Mouse (Mus musculus): ENCODE measurements around the gene Gm10322. TPM values are rescaled to one million over a fixed set of nuclear protein-coding genes. Genes with fewer than 3 reads are reported as not detected.

Gene Gm10322
- polyA plus RNA-seq, 1 experiment = not detected

- TF ChIP-seq POLR2A (IDR thresholded peaks at IDR 0.05; ENCODE audit: borderline replicate concordance, extremely low read depth, low read depth, low read length) (peak; percentile 73; the same call in 1 of the 2 replicates), CTCF (IDR thresholded peaks at IDR 0.05; ENCODE audit: insufficient read depth, low read length) (no peak)
- peaks cover 5% of the 10 kb centered on the region for H3K4me1 ChIP-seq (ENCODE audit: control insufficient read depth, insufficient read depth, low read length)
- H3K4me3 ChIP-seq (replicated peaks; ENCODE audit: extremely low read depth, low read depth, low read length) = peak within 1 kb of the TSS; percentile 86
- WGBS = under 1% methylated on average over 36 of the region's 36 CpGs
- DNase-seq = peak; percentile 98
These were observed 659 bp downstream of the Gm10322 start, which contains the start of gene Mcu for GRCm38 (mm10) chr10:59616522-59616921. Gene Mcu, minus strand, starts transcription at chr10:59616692.

DNA sequence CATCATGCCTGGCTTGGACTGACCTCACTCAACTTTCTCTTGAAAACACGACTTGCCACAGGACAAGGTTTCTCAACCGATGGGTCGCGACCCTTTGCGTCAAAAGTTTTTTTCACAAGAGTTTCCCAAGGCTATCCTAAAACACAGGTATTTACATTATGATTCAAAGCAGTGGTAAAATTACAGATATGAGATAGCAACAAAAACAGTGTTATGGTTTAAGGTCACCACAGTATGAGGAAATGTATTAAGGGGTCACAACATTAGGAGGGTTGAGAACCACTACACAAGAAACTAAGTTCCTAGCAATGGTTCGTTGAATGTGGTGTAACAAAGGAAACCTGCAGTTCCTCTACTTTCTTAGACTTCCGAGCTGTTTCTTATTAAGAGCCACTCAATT, 1.9 kb downstream of the Gm10322 start:
- no peak for TF ChIP-seq CTCF (IDR thresholded peaks at IDR 0.05; ENCODE audit: insufficient read depth, low read length)
- DNase-seq = no peak
- H3K4me1 ChIP-seq (ENCODE audit: control insufficient read depth, insufficient read depth, low read length) = peaks cover 5% of the 10 kb centered on the region
- no peak overlapping the region for H3K4me3 ChIP-seq (replicated peaks; ENCODE audit: extremely low read depth, low read depth, low read length)
- 89% methylated on average over 7 of the region's 7 CpGs for WGBS

GRCm38 (mm10) chr10:59621355-59621754, 5.5 kb downstream of the Gm10322 start:
- no peak for TF ChIP-seq CTCF (IDR thresholded peaks at IDR 0.05; ENCODE audit: insufficient read depth, low read length)
- TF ChIP-seq POLR2A (IDR thresholded peaks at IDR 0.05; ENCODE audit: borderline replicate concordance, extremely low read depth, low read depth, low read length) = no peak
- 23% methylated on average over 10 of the region's 10 CpGs for WGBS
- H3K4me1 ChIP-seq (ENCODE audit: control insufficient read depth, insufficient read depth, low read length) = peaks cover 2% of the 10 kb centered on the region; the same call in 1 of the 2 replicates
- no peak overlapping the region for H3K4me3 ChIP-seq (replicated peaks; ENCODE audit: extremely low read depth, low read depth, low read length)
- no peak for DNase-seq

DNA sequence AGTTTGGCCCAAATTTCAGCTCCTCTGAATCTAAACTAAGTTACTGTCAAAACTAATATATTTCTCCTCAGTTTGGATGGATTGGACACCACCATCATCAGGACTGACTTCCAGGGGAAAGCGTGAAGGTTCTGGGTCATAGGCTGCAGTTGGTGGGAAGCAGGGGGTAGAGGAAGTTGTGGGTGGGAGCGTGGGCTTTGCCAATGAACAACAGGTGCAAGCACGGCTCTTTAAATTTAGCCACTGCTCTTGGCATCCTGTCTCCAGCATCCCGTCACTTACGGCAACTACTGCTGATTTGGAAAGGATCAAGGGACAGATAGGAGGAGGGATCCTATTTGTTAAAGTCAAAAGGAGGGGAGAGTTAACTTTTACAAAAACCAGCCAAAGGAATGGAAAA, 7.6 kb downstream of the Gm10322 start:
- DNase-seq = no peak
- TF ChIP-seq POLR2A (IDR thresholded peaks at IDR 0.05; ENCODE audit: borderline replicate concordance, extremely low read depth, low read depth, low read length) (no peak), CTCF (IDR thresholded peaks at IDR 0.05; ENCODE audit: insufficient read depth, low read length) (no peak)
- no peaks in the 10 kb centered on the region for H3K4me1 ChIP-seq (ENCODE audit: control insufficient read depth, insufficient read depth, low read length)
- 52% methylated on average over 5 of the region's 5 CpGs for WGBS
- H3K4me3 ChIP-seq (replicated peaks; ENCODE audit: extremely low read depth, low read depth, low read length) = no peak overlapping the region

GRCm38 (mm10) chr10:59628641-59629505, 13.0 kb downstream of the Gm10322 start:
- no peak overlapping the region for H3K4me3 ChIP-seq (replicated peaks; ENCODE audit: extremely low read depth, low read depth, low read length)
- 67% methylated on average over 17 of the region's 17 CpGs for WGBS
- TF ChIP-seq POLR2A (IDR thresholded peaks at IDR 0.05; ENCODE audit: borderline replicate concordance, extremely low read depth, low read depth, low read length) = no peak
- no peak for TF ChIP-seq CTCF (IDR thresholded peaks at IDR 0.05; ENCODE audit: insufficient read depth, low read length)
- H3K4me1 ChIP-seq (ENCODE audit: control insufficient read depth, insufficient read depth, low read length) = no peaks in the 10 kb centered on the region
- DNase-seq = no peak

- TF ChIP-seq CTCF (IDR thresholded peaks at IDR 0.05; ENCODE audit: insufficient read depth, low read length) (no peak), POLR2A (IDR thresholded peaks at IDR 0.05; ENCODE audit: borderline replicate concordance, extremely low read depth, low read depth, low read length) (no peak)
- no peak for DNase-seq
- Histone ChIP-seq H3K4me1 (ENCODE audit: control insufficient read depth, insufficient read depth, low read length) (no peaks in the 10 kb centered on the region), H3K4me3 (replicated peaks; ENCODE audit: extremely low read depth, low read depth, low read length) (no peak overlapping the region)
- WGBS = 83% methylated on average over 4 of the region's 4 CpGs
These were observed 13.6 kb downstream of the Gm10322 start for GRCm38 (mm10) chr10:59629506-59629782.

DNA sequence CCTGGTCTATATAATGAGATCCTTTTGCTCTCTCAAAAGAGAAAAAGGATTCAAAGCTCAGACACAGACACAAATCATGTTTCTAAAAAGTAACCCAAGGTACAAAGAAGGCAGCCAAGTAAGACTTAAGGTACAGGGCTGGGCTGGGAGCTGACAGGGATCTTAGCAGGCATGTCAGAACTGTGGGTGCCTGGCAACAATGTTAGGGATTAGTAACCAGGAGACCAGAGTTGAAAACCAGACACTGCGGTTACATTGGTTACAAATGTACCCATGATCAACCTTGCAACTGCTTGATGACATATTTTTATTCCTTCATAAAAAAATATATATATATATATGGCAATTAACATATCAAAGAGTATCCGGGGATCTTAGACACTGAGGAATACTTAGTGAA, 20.2 kb downstream of the Gm10322 start:
- no peaks in the 10 kb centered on the region; the same call in 1 of the 2 replicates for H3K4me1 ChIP-seq (ENCODE audit: control insufficient read depth, insufficient read depth, low read length)
- 86% methylated on average over 2 of the region's 2 CpGs for WGBS
- TF ChIP-seq CTCF (IDR thresholded peaks at IDR 0.05; ENCODE audit: insufficient read depth, low read length) (no peak), POLR2A (IDR thresholded peaks at IDR 0.05; ENCODE audit: borderline replicate concordance, extremely low read depth, low read depth, low read length) (no peak)
- DNase-seq = no peak
- H3K4me3 ChIP-seq (replicated peaks; ENCODE audit: extremely low read depth, low read depth, low read length) = no peak overlapping the region

DNA sequence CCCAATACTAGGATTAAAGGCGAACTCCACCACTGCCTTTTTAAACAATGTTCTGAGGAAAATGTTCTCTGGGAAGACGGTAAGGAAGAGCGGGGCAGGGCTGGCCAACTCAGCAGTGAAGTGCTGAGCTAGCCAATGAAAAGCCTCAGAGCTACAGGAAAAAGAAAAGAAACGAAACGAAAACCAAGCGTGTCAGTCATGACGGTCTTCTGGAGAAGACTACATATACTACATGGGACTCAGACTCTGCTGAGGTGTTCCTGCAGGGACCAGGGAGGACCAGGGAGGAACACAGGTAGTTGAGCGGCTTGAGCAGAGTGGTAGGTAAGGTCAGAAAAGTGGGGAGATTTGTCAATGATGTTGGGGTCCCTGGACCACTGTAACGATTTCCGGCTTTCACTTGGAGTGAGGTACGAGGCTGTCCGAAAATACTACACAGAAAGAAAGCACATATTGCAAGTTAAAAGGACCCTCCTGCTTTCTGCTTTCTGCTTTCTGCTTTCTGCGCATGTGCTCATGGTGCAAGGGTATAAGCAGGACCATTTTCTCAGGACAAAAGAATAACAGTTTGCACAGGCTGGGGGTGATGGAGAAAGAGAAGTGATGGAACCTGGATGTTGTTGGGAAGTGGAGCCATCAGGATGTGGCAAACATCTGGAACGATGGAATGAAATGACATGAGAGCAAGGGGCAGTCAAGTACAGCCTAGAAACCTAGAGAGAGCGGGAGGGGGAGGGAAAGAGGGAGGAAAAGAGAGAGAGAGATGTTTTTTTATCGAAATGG, 21.1 kb downstream of the Gm10322 start:
- DNase-seq = no peak
- Histone ChIP-seq H3K4me3 (replicated peaks; ENCODE audit: extremely low read depth, low read depth, low read length) (peak overlapping the region; percentile 76), H3K4me1 (ENCODE audit: control insufficient read depth, insufficient read depth, low read length) (no peaks in the 10 kb centered on the region; the same call in 1 of the 2 replicates)
- no peak; the same call in 1 of the 2 replicates for TF ChIP-seq POLR2A (IDR thresholded peaks at IDR 0.05; ENCODE audit: borderline replicate concordance, extremely low read depth, low read depth, low read length)
- no peak for TF ChIP-seq CTCF (IDR thresholded peaks at IDR 0.05; ENCODE audit: insufficient read depth, low read length)
- 52% methylated on average over 16 of the region's 16 CpGs for WGBS

DNA sequence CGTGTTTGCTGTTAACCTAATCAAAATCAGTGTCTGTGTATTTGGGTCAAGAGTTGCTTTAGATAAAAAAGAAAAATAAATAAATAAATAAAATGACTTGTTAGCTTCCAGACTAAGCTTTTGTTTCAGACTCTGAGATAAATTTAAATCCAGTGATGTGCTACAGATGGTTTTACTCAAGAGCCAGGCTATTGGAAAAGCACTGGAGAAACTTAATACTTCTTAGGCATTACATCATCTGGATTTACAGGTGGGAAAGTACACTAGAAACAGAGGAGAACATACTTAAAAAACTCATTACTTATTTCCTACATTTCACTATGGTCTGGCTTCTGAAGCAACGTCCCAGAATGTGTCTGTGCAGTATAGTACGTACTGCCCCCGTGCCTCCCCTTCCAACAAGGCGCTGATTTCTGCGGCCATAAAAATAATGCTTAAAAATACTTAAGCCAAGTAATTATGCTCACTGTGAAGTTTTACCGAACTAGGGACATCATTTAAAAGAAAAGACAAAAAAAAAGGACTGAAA, 21.8 kb downstream of the Gm10322 start:
- no peak for TF ChIP-seq CTCF (IDR thresholded peaks at IDR 0.05; ENCODE audit: insufficient read depth, low read length)
- no peak for DNase-seq
- Histone ChIP-seq H3K4me3 (replicated peaks; ENCODE audit: extremely low read depth, low read depth, low read length) (no peak overlapping the region), H3K4me1 (ENCODE audit: control insufficient read depth, insufficient read depth, low read length) (no peaks in the 10 kb centered on the region; the same call in 1 of the 2 replicates)
- WGBS = 70% methylated on average over 7 of the region's 7 CpGs

Data from lung, adult 2 months (tissue).